Mouse (Mus musculus): Measurements from ENCODE around the gene Alkbh5. TPM values are rescaled to one million over a fixed set of nuclear protein-coding genes. Genes with fewer than 3 reads are reported as not detected.
A peak's percentile ranks its signal among the peaks of the same experiment; 100 is the strongest.

The Alkbh5 gene
- total and polyA plus RNA-seq, 3 experiments, result 39.6 to 55.0 (median 42.7) TPM

DNA sequence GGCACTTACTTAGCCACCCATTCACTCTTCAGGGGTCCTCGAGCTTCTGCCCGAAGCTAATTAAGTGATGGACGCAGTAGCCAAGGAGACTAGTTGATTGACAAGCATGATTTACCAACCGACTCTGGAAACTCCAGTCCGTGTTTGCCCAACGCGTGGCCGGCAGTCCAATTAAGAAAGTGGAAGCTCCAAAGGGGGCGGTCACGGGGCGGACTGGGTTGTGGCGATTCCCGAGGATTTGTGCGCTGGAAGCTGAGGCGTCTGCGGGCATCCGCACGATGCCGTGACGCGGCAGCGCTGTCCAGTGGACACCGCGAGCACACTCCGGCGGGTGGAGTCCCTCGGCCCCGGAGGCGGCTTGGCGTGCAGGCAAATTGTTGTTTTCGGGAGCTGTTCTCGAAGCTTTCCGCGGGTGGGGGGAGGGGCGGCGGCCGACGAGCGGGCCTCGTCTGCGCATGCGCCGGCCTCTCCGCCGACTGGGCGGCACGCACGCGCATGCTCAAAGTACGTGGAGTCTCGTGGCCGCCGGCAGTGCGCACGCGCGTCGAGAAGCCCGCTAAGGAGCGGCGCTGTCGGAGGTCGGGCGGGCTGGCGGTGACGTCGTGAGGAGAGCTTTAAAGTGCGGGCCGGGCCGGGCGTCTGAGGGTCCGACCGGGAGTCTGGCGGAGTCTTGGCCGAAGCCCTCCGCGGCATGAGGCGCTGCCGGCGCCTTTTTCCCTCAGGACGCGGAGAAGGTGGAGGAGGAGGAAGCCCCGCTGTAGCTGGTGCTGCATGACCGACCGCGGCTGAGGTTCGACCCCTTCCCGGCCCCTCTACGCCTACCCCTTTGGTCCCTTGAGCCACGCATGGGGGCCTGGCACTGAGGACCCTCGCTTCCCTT, 1.5 kb downstream of the Alkbh5 start (continued):
- no peak for TF ChIP-seq EP300 (IDR thresholded peaks at IDR 0.05; ENCODE audit: low read length)
- peak; percentile 69 for TF ChIP-seq MYC (IDR thresholded peaks at IDR 0.05; ENCODE audit: low read depth, low read length)
- TF ChIP-seq MAZ (IDR thresholded peaks at IDR 0.05; ENCODE audit: low read depth, low read length), result 0 out of 2 replicates have a peak, but pooled peaks have one; percentile 14
- peak; percentile 39; the same call in 1 of the 2 replicates for TF ChIP-seq TBP (conservative IDR thresholded peaks at IDR 0.05; ENCODE audit: low read depth, low read length)
- no peak for TF ChIP-seq ZNF384 (IDR thresholded peaks at IDR 0.05; ENCODE audit: low read depth, low read length)
- no peak for TF ChIP-seq GABPA (IDR thresholded peaks at IDR 0.05; ENCODE audit: insufficient replicate concordance, low read depth, low read length)
- TF ChIP-seq ELF1 (IDR thresholded peaks at IDR 0.05; ENCODE audit: low read depth, low read length), result 0 out of 2 replicates have a peak, but pooled peaks have one; percentile 51
- peak; percentile 90 for TF ChIP-seq TCF12 (IDR thresholded peaks at IDR 0.05; ENCODE audit: low read depth, low read length)
- no peak for TF ChIP-seq USF2 (conservative IDR thresholded peaks at IDR 0.05; ENCODE audit: low read depth, low read length)

DNA sequence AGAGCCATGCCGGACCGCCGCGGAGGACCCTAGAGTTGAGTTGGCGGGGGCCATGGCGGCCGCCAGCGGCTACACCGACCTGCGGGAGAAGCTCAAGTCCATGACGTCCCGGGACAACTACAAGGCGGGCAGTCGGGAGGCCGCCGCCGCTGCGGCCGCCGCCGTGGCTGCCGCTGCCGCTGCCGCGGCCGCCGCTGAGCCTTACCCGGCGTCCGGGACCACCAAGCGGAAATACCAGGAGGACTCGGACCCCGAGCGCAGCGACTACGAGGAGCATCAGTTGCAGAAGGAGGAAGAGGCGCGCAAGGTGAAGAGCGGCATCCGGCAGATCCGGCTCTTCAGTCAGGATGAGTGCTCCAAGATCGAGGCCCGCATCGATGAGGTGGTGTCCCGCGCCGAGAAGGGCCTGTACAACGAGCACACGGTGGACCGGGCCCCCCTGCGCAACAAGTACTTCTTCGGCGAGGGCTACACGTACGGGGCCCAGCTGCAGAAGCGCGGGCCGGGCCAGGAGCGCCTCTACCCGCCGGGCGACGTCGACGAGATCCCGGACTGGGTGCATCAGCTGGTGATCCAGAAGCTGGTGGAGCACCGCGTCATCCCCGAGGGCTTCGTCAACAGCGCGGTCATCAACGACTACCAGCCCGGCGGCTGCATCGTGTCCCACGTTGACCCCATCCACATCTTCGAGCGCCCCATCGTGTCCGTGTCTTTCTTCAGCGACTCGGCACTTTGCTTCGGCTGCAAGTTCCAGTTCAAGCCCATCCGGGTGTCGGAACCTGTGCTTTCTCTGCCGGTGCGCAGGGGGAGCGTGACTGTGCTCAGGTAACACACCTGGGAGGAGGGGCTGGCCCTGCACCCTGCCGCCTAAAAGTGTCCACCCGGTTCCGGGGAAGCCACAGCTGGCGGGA, 2.4 kb downstream of the Alkbh5 start:
- TF ChIP-seq HCFC1 (IDR thresholded peaks at IDR 0.05; ENCODE audit: low read depth, low read length) (no peak), PAX5 (IDR thresholded peaks at IDR 0.05; ENCODE audit: low read length) (no peak), RAD21 (IDR thresholded peaks at IDR 0.05; ENCODE audit: low read depth, low read length) (no peak), ZKSCAN1 (IDR thresholded peaks at IDR 0.05; ENCODE audit: borderline replicate concordance, low read depth, low read length) (no peak), UBTF (IDR thresholded peaks at IDR 0.05; ENCODE audit: low read depth, low read length) (peak; percentile 86)
- dilution Hi-C loops (cut with MboI; ENCODE audit: extremely low pct_ligation_motif_present, extremely low pct_unique_long_range_greater_than_20kb, low sequenced_read_pairs), result no loop called here
- Histone ChIP-seq H3K36me3 (replicated peaks in 1 of 2; ENCODE audit: control insufficient read depth in 1 of 2, insufficient read depth in 1 of 2, low read length in 1 of 2) (peaks cover 7 to 24% of the 10 kb centered on the region in 2 experiments), H3K27me3 (replicated peaks) (peaks cover under 1% of the 10 kb centered on the region), H3K4me1 (ENCODE audit: control insufficient read depth in 1 of 2, insufficient read depth in 2 of 2) (peaks cover 5 to 36% of the 10 kb centered on the region in 2 experiments; a peak in 3 of 4 replicates), H3K4me3 (replicated peaks in 1 of 3; ENCODE audit: low read depth in 2 of 3, low read length in 2 of 3, poor library complexity in 1 of 3) (peak overlapping the region; percentile 71 to 83 (median 79)), H3K9me3 (replicated peaks; ENCODE audit: low read length) (no peaks in the 10 kb centered on the region), H3K27ac (ENCODE audit: insufficient read depth, low read depth) (peak overlapping the region; percentile 97), H3K79me2 (replicated peaks; ENCODE audit: control insufficient read depth, extremely low read depth, insufficient read depth, poor library complexity, severe bottlenecking) (peaks cover 56% of the 10 kb centered on the region), H3K9ac (ENCODE audit: insufficient read depth, low read depth) (peak overlapping the region; percentile 68), H3K4me2 (ENCODE audit: insufficient read depth, low read depth, poor library complexity, severe bottlenecking) (peak overlapping the region; percentile 92; the same call in 1 of the 2 replicates)
- DNase-seq (ENCODE audit: extremely low read depth), result peak; percentile 55
- in situ Hi-C loops (cut with MboI; ENCODE audit: low pct_ligation_motif_present, low pct_unique_long_range_greater_than_20kb, low sequenced_read_pairs), result no loop called here

Data from CH12.LX (cell line).